Mouse (Mus musculus): ENCODE data around the gene Dmtf1. TPM values are rescaled to one million over a fixed set of nuclear protein-coding genes. Genes with fewer than 3 reads are reported as not detected.

Dmtf1 gene
- total RNA-seq, 2 experiments from 2014 or later: 49.0 to 50.2 TPM

DNA sequence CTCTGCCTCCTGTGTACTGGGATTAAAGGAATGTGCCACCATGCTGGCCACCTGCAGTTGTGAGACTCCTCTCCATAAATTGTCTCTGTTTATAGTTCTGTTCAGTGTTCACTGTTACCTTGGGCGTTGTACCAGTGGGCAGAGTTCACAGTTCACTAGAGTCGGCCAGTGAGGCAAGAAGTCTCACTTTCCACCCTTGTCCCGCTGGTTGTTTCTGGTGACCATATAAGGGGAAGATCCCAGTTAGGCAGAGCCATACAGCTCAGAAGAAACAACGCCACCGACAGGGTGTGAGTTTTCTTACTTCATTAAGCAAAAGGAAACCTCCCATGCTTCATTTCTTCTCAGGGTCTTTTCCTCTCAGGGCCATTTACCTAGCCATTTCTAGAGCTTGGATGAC, 53.1 kb downstream of the Dmtf1 start:
- DNase-seq (ENCODE audit: low spot score in 2 of 2): no peak

DNA sequence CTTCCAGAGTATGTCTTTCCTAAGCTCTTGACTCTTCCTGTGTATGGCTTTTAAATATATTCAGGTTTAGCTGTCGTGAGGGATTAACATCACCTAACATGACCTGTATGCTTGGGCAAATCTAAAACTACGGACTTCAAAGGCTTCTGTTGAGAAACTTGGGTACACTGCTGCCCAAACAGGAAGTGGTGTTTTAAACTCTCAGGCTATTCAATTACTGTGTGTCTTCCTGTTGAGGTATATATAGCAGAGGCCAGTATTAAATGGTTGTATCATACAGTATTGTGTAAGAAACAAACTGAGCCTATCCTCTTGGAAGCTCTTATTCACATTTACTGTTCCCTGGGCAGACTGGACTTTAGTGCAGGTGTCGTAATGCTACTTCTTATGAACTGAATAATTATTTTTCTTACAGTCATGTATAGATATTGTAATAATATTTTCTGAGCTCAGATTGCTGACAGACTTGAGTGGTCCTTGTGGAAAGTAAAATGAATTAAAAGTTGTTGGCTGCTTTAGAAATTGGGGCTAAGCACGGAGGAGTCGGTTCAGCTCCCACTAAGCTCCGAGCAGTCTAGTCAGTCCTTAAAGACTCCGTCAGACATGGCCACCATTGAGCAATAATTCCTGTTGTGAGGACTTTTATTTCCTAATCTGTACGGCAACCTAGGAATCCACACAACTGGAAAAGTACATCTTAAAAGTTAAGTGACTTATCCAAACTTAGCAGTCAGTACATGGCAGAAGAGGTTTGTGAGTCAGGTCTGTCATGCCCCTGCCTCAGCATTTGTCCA, 54.1 kb downstream of the Dmtf1 start:
- no peak for DNase-seq (ENCODE audit: low spot score in 2 of 2)

DNA sequence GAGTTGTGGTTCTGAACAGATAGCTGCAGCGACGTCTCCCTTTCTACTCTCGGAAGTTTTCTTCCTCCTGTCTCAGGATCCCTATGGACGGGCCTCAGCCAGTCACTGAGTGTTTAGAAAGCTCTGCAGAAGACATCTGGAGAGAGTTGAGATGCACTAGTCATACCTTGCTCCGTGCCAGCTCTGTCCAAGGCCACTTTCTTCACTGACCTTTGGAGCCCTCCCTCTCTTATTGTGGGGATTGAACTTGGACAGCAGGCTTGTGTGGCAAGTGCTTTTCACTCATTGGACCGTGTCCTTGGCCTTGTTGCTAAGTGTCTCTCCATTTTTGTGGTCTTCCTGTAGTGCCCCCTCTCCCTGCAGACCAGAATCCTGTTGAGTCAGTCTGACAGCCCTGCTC, 54.8 kb downstream of the Dmtf1 start:
- DNase-seq (ENCODE audit: low spot score in 2 of 2): no peak

DNA sequence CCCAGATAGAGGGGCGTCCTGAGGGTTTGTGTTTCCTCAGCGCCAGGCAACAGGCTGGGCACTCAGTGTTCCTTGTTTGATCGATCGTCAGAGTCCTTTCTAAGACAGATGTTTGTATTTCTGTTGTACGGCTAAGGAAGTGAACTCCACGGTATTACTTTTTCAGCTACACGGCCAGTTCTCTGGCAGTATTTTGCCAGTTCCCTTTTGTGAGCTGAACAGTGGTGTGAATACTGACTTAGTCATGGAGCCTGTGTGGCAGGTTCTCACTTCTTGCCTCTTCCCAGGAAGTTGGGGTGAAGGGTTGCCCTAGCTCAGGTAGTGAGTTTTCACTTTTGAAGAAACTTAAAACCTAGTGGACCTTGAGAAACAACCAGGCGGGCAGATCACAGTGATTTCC, 57.6 kb downstream of the Dmtf1 start:
- no peak for DNase-seq (ENCODE audit: low spot score in 2 of 2)

DNA sequence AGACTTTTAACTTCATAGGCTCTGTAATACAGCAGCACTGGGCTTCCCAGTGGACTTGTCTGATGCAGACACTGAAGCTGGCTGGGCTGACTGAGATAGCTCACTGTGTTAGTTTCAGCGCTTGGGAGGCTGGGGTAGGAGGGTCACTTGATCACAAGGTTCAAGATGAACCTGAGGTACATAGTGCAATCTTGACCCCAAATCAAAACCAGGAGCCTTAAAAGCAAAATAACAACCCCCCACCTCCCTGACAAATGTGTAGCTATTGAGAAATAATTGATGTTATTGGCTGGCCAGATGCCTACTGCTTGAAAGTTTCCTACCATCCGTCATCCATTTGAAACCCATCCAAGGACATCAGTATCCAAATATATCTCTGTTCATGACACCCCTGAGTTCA, 58.9 kb downstream of the Dmtf1 start:
- DNase-seq (ENCODE audit: low spot score in 2 of 2): no peak

DNA sequence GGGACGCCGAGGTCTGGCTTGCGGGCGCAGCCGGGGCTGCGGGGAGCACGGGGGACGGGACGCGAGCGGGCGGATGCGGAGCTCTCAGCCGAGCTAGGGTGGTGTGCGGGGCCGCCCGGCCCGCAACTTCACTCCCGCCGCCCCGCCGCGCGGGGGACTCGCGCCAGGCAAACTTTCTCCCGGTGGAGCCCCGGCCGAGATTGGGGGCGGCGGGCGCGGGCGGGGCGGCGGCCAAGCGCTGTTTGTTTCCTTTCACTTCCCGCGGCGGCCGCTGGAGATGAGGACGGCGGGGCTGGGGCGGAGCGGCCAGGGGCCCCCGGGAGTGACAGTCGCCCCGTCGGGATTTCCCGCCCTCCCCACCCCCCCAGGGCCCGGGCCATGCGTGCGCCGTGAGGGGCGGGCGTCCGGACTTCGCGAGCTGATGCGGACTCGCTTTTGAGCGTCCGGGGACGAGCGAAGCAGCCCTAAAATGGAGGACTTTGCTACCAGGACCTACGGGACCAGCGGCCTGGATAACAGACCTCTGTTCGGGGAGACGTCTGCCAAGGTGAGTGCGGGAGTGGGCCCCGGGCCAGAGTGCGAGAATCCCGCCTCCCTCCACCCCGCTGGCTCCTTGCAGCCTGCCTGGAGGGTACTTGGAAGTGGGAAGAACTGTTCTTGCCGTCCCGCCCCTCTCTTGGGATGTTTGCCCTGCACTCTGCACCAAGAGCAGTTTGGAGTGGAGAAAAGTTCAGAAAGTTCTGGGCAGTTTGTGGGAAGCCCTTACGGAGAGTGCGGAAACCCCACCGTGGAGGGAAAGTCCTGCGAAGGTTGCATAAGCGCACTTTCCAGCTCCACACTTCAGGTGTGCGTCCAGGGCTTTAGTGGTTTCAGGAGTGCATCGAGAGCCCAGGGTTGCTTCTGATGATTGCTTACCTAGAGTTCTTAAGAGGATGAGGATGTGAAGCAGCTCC, 60.5 kb downstream of the Dmtf1 start:
- no peak for DNase-seq (ENCODE audit: low spot score in 2 of 2)

DNA sequence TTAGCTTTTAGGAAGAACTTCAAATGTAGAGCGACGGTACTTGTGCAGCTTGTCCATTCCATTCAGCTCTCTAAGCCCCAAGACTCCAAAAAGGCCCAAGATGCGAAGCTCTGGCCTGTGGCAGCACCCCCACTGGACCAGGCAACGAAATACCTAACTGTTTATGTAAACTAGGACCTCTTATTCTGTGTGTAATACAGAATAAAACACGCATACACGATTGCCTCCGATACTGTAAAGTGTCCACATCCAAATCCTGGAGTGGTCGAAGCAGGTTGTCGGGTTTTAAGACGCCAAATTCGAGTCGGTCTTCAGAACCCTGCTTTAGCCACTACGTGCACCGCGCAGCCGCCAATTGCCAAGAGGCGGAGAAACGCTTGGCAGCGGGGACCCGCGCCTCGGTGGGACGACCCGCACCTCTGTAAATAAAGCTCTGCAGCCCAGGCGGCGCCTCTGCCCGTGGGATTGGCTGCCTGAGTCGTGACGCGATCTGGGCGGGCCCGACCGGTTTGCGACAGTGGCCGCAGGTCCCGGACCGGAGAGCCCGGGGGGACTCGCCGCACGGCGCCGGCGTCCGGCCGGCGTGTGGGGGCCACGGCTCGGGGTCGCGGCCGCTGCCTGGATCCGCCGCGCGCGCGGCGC, 61.2 kb downstream of the Dmtf1 start, which contains the start of gene Tmem243:
Tmem243 (plus strand) TSS at position 462 of the 642 bp plus-strand sequence.
- DNase-seq (ENCODE audit: low spot score in 2 of 2): peak; percentile 82 to 90

DNA sequence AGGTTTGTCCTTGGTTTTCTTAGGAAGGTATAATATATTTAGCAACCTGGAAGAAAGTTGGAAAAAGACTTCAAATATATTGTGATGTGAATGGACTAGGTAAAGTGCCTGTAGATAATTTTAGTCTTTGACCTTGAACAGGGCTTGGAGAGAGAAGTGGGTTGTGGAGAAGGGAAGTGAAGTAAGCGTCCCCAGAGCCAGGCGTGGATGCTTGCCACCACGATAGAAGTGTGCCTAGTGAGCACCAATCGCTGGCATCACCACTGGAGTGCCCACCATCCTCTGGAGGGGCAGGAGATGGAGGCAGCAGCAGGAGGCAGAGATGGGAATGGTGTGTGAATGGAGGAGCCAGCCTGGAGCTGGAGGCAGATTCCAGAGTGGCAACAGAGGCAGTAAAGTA, 68.1 kb downstream of the Dmtf1 start:
- no peak for DNase-seq (ENCODE audit: low spot score in 2 of 2)

DNA sequence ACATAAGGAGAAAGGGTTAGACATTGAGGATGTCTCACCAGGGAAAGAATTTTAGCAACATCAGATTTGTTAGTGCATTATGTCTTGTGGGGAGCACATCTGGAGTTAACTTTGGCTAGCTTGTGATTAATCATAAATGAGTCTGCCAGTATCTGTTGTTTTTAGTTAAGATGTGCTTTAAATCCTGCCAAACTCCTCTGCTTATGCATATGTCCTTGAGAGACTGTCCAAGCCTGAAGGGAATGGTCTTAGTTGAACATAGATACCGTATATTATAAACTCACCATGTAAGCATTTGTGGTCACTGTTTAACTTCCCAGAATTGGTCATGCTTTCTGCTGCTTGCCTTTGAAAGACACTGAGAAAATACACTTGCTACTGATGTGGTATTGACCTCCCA, 68.9 kb downstream of the Dmtf1 start:
- no peak for DNase-seq (ENCODE audit: low spot score in 2 of 2)

DNA sequence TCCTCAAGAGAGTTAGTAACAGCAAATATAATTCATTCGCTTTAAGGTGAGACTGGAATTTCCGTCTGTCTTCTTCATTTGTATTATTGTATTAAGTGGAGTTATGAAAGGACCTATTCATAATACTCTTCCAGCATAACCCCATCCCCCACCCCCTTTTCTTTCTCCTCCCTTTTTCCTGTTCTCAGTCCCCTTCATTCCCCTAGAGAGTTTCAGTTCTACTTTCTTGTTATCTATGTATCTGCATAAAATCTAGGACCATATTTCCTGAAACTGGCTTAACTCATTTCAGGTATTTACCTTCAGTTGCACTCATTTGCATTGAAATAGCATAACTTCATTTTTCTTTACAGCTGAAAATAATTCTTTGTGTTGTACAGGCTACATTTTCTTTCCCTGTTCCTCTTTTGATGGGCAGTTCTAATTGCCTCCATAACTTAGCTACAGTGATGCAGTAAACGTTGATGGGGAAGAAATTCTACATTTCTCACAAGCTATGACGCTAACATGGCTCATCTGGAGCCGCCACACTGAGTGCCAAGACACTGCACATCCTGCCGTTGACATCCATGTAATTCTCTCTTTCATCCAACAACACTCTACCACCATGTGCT, 71.0 kb downstream of the Dmtf1 start:
- DNase-seq (ENCODE audit: low spot score in 2 of 2): no peak

DNA sequence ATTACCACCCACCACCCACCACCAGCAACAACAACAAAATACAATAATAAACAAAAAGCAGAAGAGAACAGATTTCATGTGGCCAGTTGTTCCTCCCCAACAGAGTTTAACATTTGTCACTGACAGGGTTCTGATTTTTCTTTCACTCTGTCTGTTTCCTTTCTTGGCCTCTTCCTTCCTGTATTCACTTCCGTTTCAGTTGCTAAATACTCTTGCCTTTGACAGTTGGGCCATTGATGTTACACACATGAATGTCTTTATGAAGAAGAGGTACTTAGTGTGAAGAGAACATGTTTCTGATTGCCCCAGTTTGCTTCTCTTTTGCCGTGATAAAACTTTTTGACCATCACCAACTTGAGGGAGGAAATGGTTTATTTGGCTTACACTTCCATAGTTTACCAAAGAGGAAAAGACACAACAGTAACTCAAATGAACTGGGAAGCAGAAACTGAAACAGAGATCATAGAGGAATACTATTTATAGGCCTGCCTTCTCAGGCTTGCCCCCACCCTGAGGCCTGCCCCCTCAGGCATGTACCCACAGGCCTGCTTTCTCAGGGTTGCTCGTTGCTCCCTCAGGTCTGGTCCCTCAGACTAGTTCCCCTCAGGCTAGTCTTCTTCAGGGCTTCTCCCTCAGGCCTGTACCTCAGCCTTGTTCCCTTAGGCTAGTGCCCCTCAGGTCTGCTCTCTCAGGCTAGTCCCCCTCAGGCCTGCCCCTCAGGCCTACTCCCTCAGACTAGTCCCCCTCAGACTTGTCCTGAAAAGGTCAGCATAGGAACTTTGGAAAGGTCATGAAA, 74.5 kb downstream of the Dmtf1 start:
- DNase-seq (ENCODE audit: low spot score in 2 of 2): no peak

DNA sequence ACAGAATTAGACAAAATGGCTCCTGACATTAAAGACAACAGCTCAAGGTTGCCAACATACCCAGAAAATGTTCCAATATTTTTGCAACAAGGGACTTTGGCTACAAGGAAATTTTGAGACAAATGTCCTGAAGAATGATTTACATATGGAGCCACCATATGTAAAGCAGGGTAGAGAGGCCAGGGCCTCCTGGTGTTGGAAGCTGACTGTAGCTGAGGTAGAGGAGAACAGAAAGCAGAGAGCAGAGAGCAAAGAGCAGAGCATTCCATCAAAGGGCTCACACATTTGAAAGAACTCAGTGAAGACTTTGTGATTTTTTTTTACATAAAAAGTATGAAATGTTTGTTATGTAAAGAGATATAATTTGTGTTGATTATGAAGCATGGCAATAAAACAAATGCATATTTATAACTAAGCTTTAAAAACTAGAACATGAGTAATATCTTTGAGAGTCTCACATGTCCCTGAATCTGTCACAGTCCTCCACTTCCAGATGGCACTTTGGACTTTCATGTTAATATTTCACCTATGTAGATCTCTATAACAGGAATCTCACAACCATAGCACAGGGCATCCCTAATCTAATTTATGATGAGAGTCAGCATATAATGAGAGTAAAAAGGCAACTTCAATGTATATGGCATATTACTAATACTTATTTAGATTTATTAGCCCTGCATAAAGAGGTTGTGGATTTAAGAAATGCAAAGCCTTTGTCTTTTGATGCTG, 81.6 kb downstream of the Dmtf1 start:
- DNase-seq (ENCODE audit: low spot score in 2 of 2): no peak

DNA sequence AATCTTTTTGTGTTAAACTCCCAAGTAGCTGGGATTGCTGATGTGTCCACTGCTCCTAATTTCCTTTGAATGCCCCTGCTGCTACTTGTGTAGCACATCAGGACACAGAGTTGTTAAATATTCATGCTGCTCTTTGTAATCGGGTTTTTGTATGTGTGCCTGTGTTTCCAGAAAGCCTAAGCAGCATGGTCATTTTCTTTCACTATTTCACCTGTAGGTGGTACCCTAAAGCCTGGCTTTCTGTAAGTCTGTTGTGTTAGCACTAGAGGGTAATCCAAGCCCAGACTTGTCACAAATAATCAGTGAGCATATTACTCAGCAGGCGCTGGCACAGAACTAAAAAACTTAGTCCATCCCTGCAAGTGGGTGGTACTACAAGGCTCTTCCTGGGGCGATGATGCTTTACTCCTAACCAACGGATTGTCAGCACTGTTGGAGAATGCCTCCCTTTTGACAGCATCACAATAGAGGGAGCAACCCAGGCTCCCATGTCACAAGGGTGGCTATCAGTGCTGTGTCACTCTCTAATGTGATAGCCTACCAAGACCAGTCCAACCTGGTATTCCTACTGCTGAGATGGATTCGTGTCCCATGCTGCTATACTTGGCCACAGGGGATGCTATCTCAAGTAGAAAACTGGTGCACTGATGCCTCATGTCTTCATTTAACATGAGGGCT, 88.3 kb downstream of the Dmtf1 start:
- DNase-seq (ENCODE audit: low spot score in 2 of 2): peak in 1 of 2 experiments; percentile 22

DNA sequence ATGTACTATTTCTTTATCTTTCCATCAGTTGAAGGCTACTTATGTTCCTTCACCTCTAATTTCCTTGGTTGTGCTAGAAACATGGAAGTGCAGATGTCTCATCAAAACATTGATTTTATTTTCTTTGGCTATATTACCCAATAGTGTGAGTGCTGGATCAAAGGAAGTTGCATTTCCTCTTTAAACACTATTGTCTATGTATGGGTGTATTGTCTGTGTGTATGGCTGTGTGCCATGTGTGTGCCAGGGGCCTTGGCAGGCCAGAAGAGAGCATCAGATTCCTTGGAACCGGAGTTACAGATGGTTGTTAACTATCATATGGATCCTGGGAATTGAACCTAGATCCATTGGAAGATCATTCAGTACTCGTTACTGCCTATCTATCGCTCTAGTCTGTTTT, 90.2 kb downstream of the Dmtf1 start:
- no peak for DNase-seq (ENCODE audit: low spot score in 2 of 2)

DNA sequence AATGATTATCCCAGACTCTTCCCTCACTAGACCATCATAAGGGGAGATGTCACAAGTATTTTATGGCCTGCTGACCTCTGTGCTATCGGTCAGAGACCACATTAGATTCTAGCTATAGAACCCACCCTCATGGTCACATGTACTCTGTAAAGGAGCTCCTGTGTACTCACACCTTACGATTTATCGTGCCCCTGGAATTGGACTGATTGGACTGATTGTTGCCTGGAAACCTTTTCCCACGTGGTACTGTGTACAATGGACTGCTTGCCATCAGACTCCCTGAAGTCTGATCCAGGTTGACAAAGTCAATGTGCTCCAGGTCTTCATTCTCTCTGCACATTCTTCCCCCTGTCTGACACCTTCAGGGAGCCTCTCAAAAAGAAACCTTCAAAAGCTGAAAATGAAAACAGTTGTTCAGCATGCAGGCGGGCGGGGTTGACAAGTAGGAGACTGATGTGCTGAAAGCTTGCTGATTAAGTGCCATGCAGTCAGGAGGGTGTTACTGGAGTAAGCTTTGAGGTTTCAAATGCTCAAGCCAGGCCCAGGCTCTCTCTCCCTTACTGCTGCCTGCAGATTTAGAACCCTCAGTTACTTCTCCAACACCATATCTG, 91.9 kb downstream of the Dmtf1 start:
- no peak for DNase-seq (ENCODE audit: low spot score in 2 of 2)

DNA sequence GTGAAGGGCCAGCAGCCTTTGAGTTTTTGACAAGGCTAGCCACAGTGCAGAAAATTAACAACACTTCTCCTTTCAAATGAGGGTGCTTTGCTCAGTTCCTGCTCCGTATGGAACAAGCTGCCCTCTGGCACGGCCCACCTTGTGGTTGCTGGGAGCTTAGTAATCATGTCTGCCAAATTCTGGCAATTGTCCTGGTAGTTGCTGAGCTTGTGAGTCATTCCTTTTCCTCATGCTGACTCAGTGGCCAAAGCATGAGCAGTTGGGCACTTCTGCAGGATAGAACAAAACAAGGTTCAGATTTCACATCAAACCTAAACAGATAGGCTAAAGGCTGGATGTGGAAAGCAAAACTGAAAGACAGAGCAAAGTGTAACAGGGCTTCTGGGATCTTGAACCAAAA, 92.7 kb downstream of the Dmtf1 start:
- DNase-seq (ENCODE audit: low spot score in 2 of 2): peak; percentile 43 to 81

Measured in layer of hippocampus, adult 18-20 months (tissue).